Mouse (Mus musculus): ENCODE data around the gene Slc45a1. TPM values are rescaled to one million over a fixed set of nuclear protein-coding genes. Genes with fewer than 3 reads are reported as not detected.

Gene Slc45a1
- total RNA-seq, 2 experiments from 2014 or later, result not detected

- no peak for ATAC-seq (replicated peaks; ENCODE audit: low FRiP score, poor library complexity, severe bottlenecking)
Observed at GRCm38 (mm10) chr4:150663192-150663591, 11.2 kb upstream of the Slc45a1 start.

GRCm38 (mm10) chr4:150661886-150662285 is 9.9 kb upstream of the Slc45a1 start:
- ATAC-seq (replicated peaks; ENCODE audit: low FRiP score, poor library complexity, severe bottlenecking), result no peak

- ATAC-seq (replicated peaks; ENCODE audit: low FRiP score, poor library complexity, severe bottlenecking), result no peak
Observed at GRCm38 (mm10) chr4:150659926-150660610, 8.1 kb upstream of the Slc45a1 start.

- no peak for ATAC-seq (replicated peaks; ENCODE audit: low FRiP score, poor library complexity, severe bottlenecking)
Observed at GRCm38 (mm10) chr4:150656504-150656903, 4.5 kb upstream of the Slc45a1 start.

- peak; percentile 70; the same call in 1 of the 2 replicates for ATAC-seq (replicated peaks; ENCODE audit: low FRiP score, poor library complexity, severe bottlenecking)
Observed at GRCm38 (mm10) chr4:150655989-150656388, 4.0 kb upstream of the Slc45a1 start.

- ATAC-seq (replicated peaks; ENCODE audit: low FRiP score, poor library complexity, severe bottlenecking), result no peak
Observed at GRCm38 (mm10) chr4:150653072-150653599, 1.2 kb upstream of the Slc45a1 start.

GRCm38 (mm10) chr4:150649327-150649726 is 2.6 kb downstream of the Slc45a1 start:
- peak; percentile 81 for ATAC-seq (replicated peaks; ENCODE audit: low FRiP score, poor library complexity, severe bottlenecking)

GRCm38 (mm10) chr4:150644299-150644698 is 7.7 kb downstream of the Slc45a1 start:
- no peak for ATAC-seq (replicated peaks; ENCODE audit: low FRiP score, poor library complexity, severe bottlenecking)

- ATAC-seq (replicated peaks; ENCODE audit: low FRiP score, poor library complexity, severe bottlenecking), result no peak
Observed at GRCm38 (mm10) chr4:150636635-150637034, 15.3 kb downstream of the Slc45a1 start.

- ATAC-seq (replicated peaks; ENCODE audit: low FRiP score, poor library complexity, severe bottlenecking), result no peak
Observed at GRCm38 (mm10) chr4:150635568-150635967, 16.4 kb downstream of the Slc45a1 start.

GRCm38 (mm10) chr4:150629266-150629665 is 22.7 kb downstream of the Slc45a1 start:
- ATAC-seq (replicated peaks; ENCODE audit: low FRiP score, poor library complexity, severe bottlenecking), result no peak

GRCm38 (mm10) chr4:150625951-150626732 is 25.8 kb downstream of the Slc45a1 start:
- peak; percentile 85 for ATAC-seq (replicated peaks; ENCODE audit: low FRiP score, poor library complexity, severe bottlenecking)

GRCm38 (mm10) chr4:150625425-150625824 is 26.5 kb downstream of the Slc45a1 start:
- ATAC-seq (replicated peaks; ENCODE audit: low FRiP score, poor library complexity, severe bottlenecking), result peak; percentile 64; the same call in 1 of the 2 replicates

GRCm38 (mm10) chr4:150624933-150625332 is 27.0 kb downstream of the Slc45a1 start:
- ATAC-seq (replicated peaks; ENCODE audit: low FRiP score, poor library complexity, severe bottlenecking), result no peak

GRCm38 (mm10) chr4:150624214-150624823 is 27.7 kb downstream of the Slc45a1 start:
- ATAC-seq (replicated peaks; ENCODE audit: low FRiP score, poor library complexity, severe bottlenecking), result no peak

GRCm38 (mm10) chr4:150622641-150623040 is 29.3 kb downstream of the Slc45a1 start:
- no peak for ATAC-seq (replicated peaks; ENCODE audit: low FRiP score, poor library complexity, severe bottlenecking)

GRCm38 (mm10) chr4:150619011-150619410 is 33.0 kb downstream of the Slc45a1 start:
- ATAC-seq (replicated peaks; ENCODE audit: low FRiP score, poor library complexity, severe bottlenecking), result no peak

GRCm38 (mm10) chr4:150616841-150617240 is 35.1 kb downstream of the Slc45a1 start:
- no peak for ATAC-seq (replicated peaks; ENCODE audit: low FRiP score, poor library complexity, severe bottlenecking)

- ATAC-seq (replicated peaks; ENCODE audit: low FRiP score, poor library complexity, severe bottlenecking), result no peak
Observed at GRCm38 (mm10) chr4:150616029-150616420, 35.9 kb downstream of the Slc45a1 start.

GRCm38 (mm10) chr4:150615251-150616028 is 36.5 kb downstream of the Slc45a1 start:
- no peak for ATAC-seq (replicated peaks; ENCODE audit: low FRiP score, poor library complexity, severe bottlenecking)

Data from erythroid progenitor cell, adult 5-6 weeks (primary cell).